Mouse (Mus musculus) gastrocnemius, adult 2 months (tissue): ENCODE data around the gene Psmd11. TPM values are rescaled to one million over a fixed set of nuclear protein-coding genes. Genes with fewer than 3 reads are reported as not detected.

Experiments
- DNase-seq: peaks from one replicate; pipeline ENCODE4 v3.0.0; 2022
- H3K27ac ChIP-seq: fragments of 200-600 bp; 2 replicates; pipeline ENCODE4 v1.8.1; 2022; ENCODE audit warnings: mild to moderate bottlenecking
- H3K4me3 ChIP-seq: fragments of 200-600 bp; 2 replicates; pipeline ENCODE4 v1.8.1; 2022; ENCODE audit warnings: mild to moderate bottlenecking, moderate library complexity
- CTCF ChIP-seq: fragments of 200-600 bp; IDR thresholded peaks from 2 replicates; pipeline ENCODE4 v1.8.1; 2022; ENCODE audit warnings: antibody characterized with exemption, mild to moderate bottlenecking, moderate library complexity
- intact Hi-C: fragments of 180-260 bp; cut with DNase I; formaldehyde crosslinking; loops from one replicate; pipeline ENCODE4 v1.15.1; 2025
- total RNA-seq, 2 experiments: library from RNA; stranded (reverse); gene quantifications; 2 replicates each; pipeline ENCODE4 v1.2.3; 2021

The Psmd11 gene
- total RNA-seq, 2 experiments from 2014 or later: 138 to 169 TPM

GRCm38 (mm10) chr11:80506483-80506882 is 78.1 kb downstream of the Psmd11 start:
- Histone ChIP-seq H3K27ac (no peak overlapping the region), H3K4me3 (no peak overlapping the region)
- no peak for TF ChIP-seq CTCF
- intact Hi-C loops: no loop called here
- no peak for DNase-seq

GRCm38 (mm10) chr11:80507791-80508190 is 79.4 kb downstream of the Psmd11 start:
- intact Hi-C loops: no loop called here
- no peak for TF ChIP-seq CTCF

GRCm38 (mm10) chr11:80508361-80509175 is 80.2 kb downstream of the Psmd11 start:
- no peak for TF ChIP-seq CTCF
- DNase-seq: peak; percentile 49
- peak overlapping the region; percentile 65 for H3K4me3 ChIP-seq
- intact Hi-C loops: no loop called here
- peak overlapping the region; percentile 87 for H3K27ac ChIP-seq

More at GRCm38 (mm10) chr11:80507791-80508190, 79.4 kb downstream of the Psmd11 start:
- no peak for DNase-seq
- Histone ChIP-seq H3K27ac (no peak overlapping the region), H3K4me3 (no peak overlapping the region)

GRCm38 (mm10) chr11:80509176-80509506 is 80.7 kb downstream of the Psmd11 start:
- peak overlapping the region; percentile 87 for H3K27ac ChIP-seq
- peak overlapping the region; percentile 65 for H3K4me3 ChIP-seq
- intact Hi-C loops: no loop called here
- no peak for TF ChIP-seq CTCF
- no peak for DNase-seq

- TF ChIP-seq CTCF: no peak
- intact Hi-C loops: no loop called here
- Histone ChIP-seq H3K27ac (no peak overlapping the region), H3K4me3 (no peak overlapping the region)
- no peak for DNase-seq
Observed at GRCm38 (mm10) chr11:80510124-80510523, 81.7 kb downstream of the Psmd11 start.

GRCm38 (mm10) chr11:80512313-80513056 is 84.1 kb downstream of the Psmd11 start:
- intact Hi-C loops: no loop called here
- H3K4me3 ChIP-seq: no peak overlapping the region
- H3K27ac ChIP-seq: no peak overlapping the region
- no peak for TF ChIP-seq CTCF
- no peak for DNase-seq

- Histone ChIP-seq H3K4me3 (no peak overlapping the region), H3K27ac (no peak overlapping the region)
- TF ChIP-seq CTCF: no peak
- no peak for DNase-seq
- intact Hi-C loops: no loop called here
Observed at GRCm38 (mm10) chr11:80513796-80514195, 85.4 kb downstream of the Psmd11 start.

GRCm38 (mm10) chr11:80515346-80515745 is 86.9 kb downstream of the Psmd11 start:
- intact Hi-C loops: no loop called here
- no peak for DNase-seq
- Histone ChIP-seq H3K4me3 (no peak overlapping the region), H3K27ac (no peak overlapping the region)
- TF ChIP-seq CTCF: no peak

GRCm38 (mm10) chr11:80515895-80516294 is 87.5 kb downstream of the Psmd11 start:
- TF ChIP-seq CTCF: no peak
- intact Hi-C loops: no loop called here
- Histone ChIP-seq H3K4me3 (no peak overlapping the region), H3K27ac (no peak overlapping the region)
- DNase-seq: no peak

GRCm38 (mm10) chr11:80518421-80519367 is 90.3 kb downstream of the Psmd11 start:
- intact Hi-C loops: no loop called here
- no peak for TF ChIP-seq CTCF
- Histone ChIP-seq H3K27ac (no peak overlapping the region), H3K4me3 (no peak overlapping the region)
- no peak for DNase-seq

GRCm38 (mm10) chr11:80521148-80521547 is 92.7 kb downstream of the Psmd11 start:
- intact Hi-C loops: no loop called here
- no peak for DNase-seq
- no peak overlapping the region for H3K27ac ChIP-seq
- no peak for TF ChIP-seq CTCF
- H3K4me3 ChIP-seq: no peak overlapping the region

Other genes starting within 250 kb of the Psmd11 start
- 1 to 10 TPM; 2.2 to 2.4 TPM for gene Rnf135, start 244.8 kb upstream of the Psmd11 start, total RNA-seq
- 10 to 100 TPM; 43.6 to 45.3 TPM for gene Rhot1, start 219.6 kb upstream of the Psmd11 start, total RNA-seq
- 1 to 10 TPM; 3.9 to 7.6 TPM for gene Rhbdl3, start 127.7 kb upstream of the Psmd11 start, total RNA-seq
- 10 to 100 TPM; 36.4 to 37.9 TPM for gene 5730455P16Rik, start 50.6 kb upstream of the Psmd11 start, total RNA-seq
- 10 to 100 TPM; 60.9 to 61.1 TPM for gene Zfp207, start 45.3 kb upstream of the Psmd11 start, total RNA-seq
- gene Cdk5r1, start 48.4 kb downstream of the Psmd11 start, total RNA-seq: under 1 TPM; 0.20 to 0.42 TPM